Mouse (Mus musculus) heart, postnatal 0 days (tissue): Measurements from ENCODE around the gene Gm7544. TPM values are rescaled to one million over a fixed set of nuclear protein-coding genes. Genes with fewer than 3 reads are reported as not detected.
"Not testable (repeated sequence)": the region's sequence is repeated elsewhere in the genome, so short reads cannot be mapped to it uniquely, and the experiment has no call there.

Experiments used
- ATAC-seq: fragments of 200-750 bp; cut with Nextera tagmentation; 2 replicates; pipeline ENCODE4 v1.8.0; 2017; ENCODE audit warnings: low read depth, moderate number of reproducible peaks, moderate library complexity; ENCODE audit not compliant: insufficient read depth
- DNase-seq: peaks from one replicate; pipeline ENCODE4 v3.0.0-alpha.2; 2016; ENCODE audit warnings: low spot score
- H3K27ac ChIP-seq: fragments of 300-500 bp; sonication (generic); 2 replicates; pipeline ENCODE4 v1.5.1; 2014; ENCODE audit warnings: low read depth, mild to moderate bottlenecking
- H3K27me3 ChIP-seq: fragments of 300-500 bp; sonication (generic); 2 replicates; pipeline ENCODE4 v1.6.1; 2014; ENCODE audit warnings: low read length, mixed read lengths; ENCODE audit not compliant: control insufficient read depth, insufficient read depth
- H3K36me3 ChIP-seq: fragments of 300-500 bp; sonication (generic); replicated peaks from 2 replicates; pipeline ENCODE4 v1.6.1; 2014; ENCODE audit warnings: low read length, mixed read lengths; ENCODE audit not compliant: control insufficient read depth, insufficient read depth
- H3K4me1 ChIP-seq: fragments of 300-500 bp; sonication (generic); 2 replicates; pipeline ENCODE4 v1.6.1; 2014; ENCODE audit warnings: antibody characterized with exemption; ENCODE audit not compliant: control insufficient read depth, insufficient read depth
- H3K4me2 ChIP-seq: fragments of 300-500 bp; sonication (generic); 2 replicates; pipeline ENCODE4 v1.6.1; 2014; ENCODE audit warnings: low read depth, mild to moderate bottlenecking, low read length, moderate library complexity
- H3K4me3 ChIP-seq: fragments of 300-500 bp; sonication (generic); 2 replicates; pipeline ENCODE4 v1.5.1; 2014; ENCODE audit warnings: low read depth, low read length
- H3K9ac ChIP-seq: fragments of 300-500 bp; sonication (generic); replicated peaks from 2 replicates; pipeline ENCODE4 v1.6.1; 2014; ENCODE audit warnings: low read depth, low read length, mixed read lengths
- H3K9me3 ChIP-seq: fragments of 300-500 bp; sonication (generic); replicated peaks from 2 replicates; pipeline ENCODE4 v1.6.1; 2016; ENCODE audit warnings: low read length; ENCODE audit not compliant: control insufficient read depth
- CTCF ChIP-seq: IDR thresholded peaks from 2 replicates; pipeline ENCODE4 v1.5.1; 2016; ENCODE audit warnings: antibody characterized with exemption, control low read depth, low read depth
- EP300 ChIP-seq: IDR thresholded peaks from 2 replicates; pipeline ENCODE4 v1.6.1; 2016; ENCODE audit warnings: antibody characterized with exemption, low read depth
- WGBS: fragments of 180-500 bp; shearing (Covaris S2); extraction: QIAGEN DNeasy Blood & Tissue Kit; methylation state at CpG from one replicate; pipeline ENCODE4 v1.1.7; 2014; 5-methylcytosine and 5-hydroxymethylcytosine counted together
- polyA plus RNA-seq: library from polyadenylated mRNA; unstranded; fragments of >200 nt; fragmentation: Nextera tagmentation; extraction: Ambion mirVana; gene quantifications from 2 replicates; pipeline ENCODE4 v1.2.1, GENCODE M21; 2015
- total RNA-seq: library from RNA; depleted of rRNA; stranded (reverse); fragments of >200 nt; gene quantifications from 2 replicates; pipeline ENCODE4 v1.2.3, GENCODE M21; 2014; ENCODE audit warnings: low replicate concordance

Gene Gm7544
- total and polyA plus RNA-seq, 2 experiments from 2014 or later = not detected

- Histone ChIP-seq H3K9ac (no peak overlapping the region), H3K9me3 (0 out of 2 replicates have a peak, but pooled peaks cover 9% of the 10 kb centered on the region), H3K4me1 (no peaks in the 10 kb centered on the region), H3K4me3 (no peak overlapping the region), H3K27ac (no peak overlapping the region), H3K36me3 (no peaks in the 10 kb centered on the region), H3K27me3 (no peaks in the 10 kb centered on the region), H3K4me2 (no peak overlapping the region)
- no peak for DNase-seq
- TF ChIP-seq EP300 (no peak), CTCF (no peak)
- no peak for ATAC-seq
- WGBS = 92% methylated on average over 5 of the region's 5 CpGs
Measured at GRCm38 (mm10) chr1:82938666-82939065, 17.1 kb downstream of the Gm7544 start.

GRCm38 (mm10) chr1:82931326-82931725 is 24.5 kb downstream of the Gm7544 start, which contains the start of gene Gm6217:
TSS of gene Gm6217 (minus strand) at chr1:82931399.
- WGBS = no CpG with 5 or more reads among the region's 6 CpGs
- not testable (repeated sequence) for H3K4me3 ChIP-seq, H3K4me1 ChIP-seq, H3K9ac ChIP-seq, DNase-seq, H3K27me3 ChIP-seq, H3K27ac ChIP-seq, H3K36me3 ChIP-seq, H3K4me2 ChIP-seq, H3K9me3 ChIP-seq
- ATAC-seq = peak; percentile 41; the same call in 1 of the 2 replicates

DNA sequence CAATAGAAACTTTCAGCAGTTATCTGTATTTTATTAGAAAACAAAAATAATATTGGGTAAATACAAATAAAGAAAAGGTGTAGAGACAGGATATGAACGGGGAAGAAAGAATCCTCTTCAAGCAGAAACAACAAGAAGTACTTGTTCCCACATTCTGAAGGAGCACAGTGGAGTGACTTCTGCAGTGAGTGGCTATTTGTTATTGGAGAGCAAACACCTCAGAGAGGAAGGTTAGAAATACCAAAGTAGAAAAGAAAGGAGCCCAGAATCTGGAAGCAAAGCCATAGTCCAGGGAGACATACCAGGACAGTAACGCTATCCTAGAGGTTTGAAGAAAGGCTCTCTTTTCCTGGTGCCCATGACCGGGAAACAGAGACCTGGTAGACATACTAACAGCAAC is 25.3 kb downstream of the Gm7544 start:
- not testable (repeated sequence) for H3K27me3 ChIP-seq, H3K4me3 ChIP-seq, ATAC-seq, H3K27ac ChIP-seq, H3K4me2 ChIP-seq, H3K36me3 ChIP-seq, H3K4me1 ChIP-seq, DNase-seq, H3K9me3 ChIP-seq, H3K9ac ChIP-seq
- 83% methylated on average over 1 of the region's 3 CpGs for WGBS

DNA sequence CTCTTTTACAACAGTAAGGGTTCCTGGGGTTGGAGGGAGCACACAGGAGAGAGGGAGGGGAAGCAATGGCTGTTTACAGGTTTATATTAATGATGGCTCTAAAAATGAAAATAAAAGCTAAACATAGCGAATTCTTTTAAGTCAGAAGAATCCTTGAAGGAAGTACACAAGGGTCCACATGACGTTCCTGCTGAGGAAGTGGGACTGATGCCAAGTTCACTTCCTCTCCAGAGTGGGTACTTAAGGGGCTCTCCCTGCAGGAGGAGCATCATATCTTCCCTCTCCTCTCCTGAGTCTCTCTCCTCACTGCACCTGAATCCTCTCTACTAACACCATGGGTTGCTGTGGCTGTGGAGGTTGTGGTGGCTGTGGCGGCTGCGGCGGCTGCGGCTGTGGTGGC is 31.2 kb downstream of the Gm7544 start, which contains the start of gene A030014E15Rik:
A030014E15Rik (plus strand) TSS at position 268 of the 400 bp plus-strand sequence.
- Histone ChIP-seq H3K4me2 (no peak within 1 kb of the TSS), H3K9ac (no peak within 1 kb of the TSS), H3K4me3 (no peak within 1 kb of the TSS), H3K36me3 (no peaks in the 10 kb centered on the region), H3K27ac (no peak within 1 kb of the TSS), H3K4me1 (no peaks in the 10 kb centered on the region), H3K9me3 (no peaks in the 10 kb centered on the region), H3K27me3 (no peaks in the 10 kb centered on the region)
- WGBS = 76% methylated on average over 6 of the region's 6 CpGs
- TF ChIP-seq CTCF (no peak), EP300 (no peak)
- DNase-seq (no peak), ATAC-seq (no peak)

DNA sequence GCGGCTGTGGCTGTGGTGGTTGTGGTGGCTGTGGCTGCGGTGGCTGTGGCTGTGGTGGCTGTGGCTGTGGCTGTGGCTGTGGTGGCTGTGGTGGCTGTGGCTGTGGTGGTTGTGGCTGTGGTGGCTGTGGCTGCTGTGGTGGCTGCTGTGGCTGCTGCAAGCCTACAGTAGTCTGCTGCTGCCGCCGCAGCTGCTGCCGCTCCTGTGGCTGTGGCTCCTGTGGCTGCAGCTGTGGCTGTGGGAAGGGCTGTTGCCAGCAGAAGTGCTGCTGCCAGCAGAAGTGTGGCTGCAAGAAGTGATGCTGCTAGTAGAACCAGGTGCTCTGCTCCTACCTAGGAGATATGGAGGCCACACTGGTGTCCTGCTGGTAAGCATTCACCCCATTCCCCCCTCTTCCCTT is 42.4 kb downstream of the Gm7544 start:
- 93% methylated on average over 5 of the region's 5 CpGs for WGBS
- not testable (repeated sequence) for H3K4me3 ChIP-seq, H3K4me2 ChIP-seq, H3K4me1 ChIP-seq, H3K27me3 ChIP-seq, H3K9ac ChIP-seq, H3K27ac ChIP-seq, ATAC-seq, DNase-seq, H3K36me3 ChIP-seq, H3K9me3 ChIP-seq

DNA sequence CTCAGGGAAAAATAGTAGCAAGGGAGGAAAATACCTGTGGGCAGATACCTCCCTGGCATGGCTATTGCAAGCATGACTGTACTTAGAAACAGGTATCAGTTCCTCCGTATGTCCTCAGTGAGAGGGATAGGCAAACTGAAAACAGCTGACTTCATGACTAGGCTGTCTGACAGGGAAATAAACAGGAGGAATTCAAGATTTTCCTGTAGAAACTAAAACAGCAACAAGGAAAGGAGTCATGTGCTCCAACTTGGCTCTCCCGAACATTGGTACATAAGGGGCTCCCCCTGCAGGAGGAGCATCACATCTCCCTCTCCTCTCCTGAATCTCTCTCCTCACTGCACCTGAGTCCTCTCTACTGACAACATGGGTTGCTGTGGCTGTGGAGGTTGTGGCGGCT is 42.8 kb downstream of the Gm7544 start, which contains the start of gene A030005L19Rik:
A030005L19Rik (plus strand) TSS at position 301 of the 400 bp plus-strand sequence.
- Histone ChIP-seq H3K4me3 (no peak within 1 kb of the TSS), H3K9me3 (no peaks in the 10 kb centered on the region), H3K9ac (no peak within 1 kb of the TSS), H3K4me2 (no peak within 1 kb of the TSS), H3K27ac (no peak within 1 kb of the TSS), H3K36me3 (no peaks in the 10 kb centered on the region), H3K27me3 (no peaks in the 10 kb centered on the region), H3K4me1 (no peaks in the 10 kb centered on the region)
- ATAC-seq (no peak), DNase-seq (no peak)
- no peak for TF ChIP-seq EP300
- TF ChIP-seq CTCF = no peak
- 80% methylated on average over 3 of the region's 3 CpGs for WGBS
